Mouse (Mus musculus) neural tube, embryonic 15.5 days (tissue): Measurements from ENCODE around the gene Rho. TPM values are rescaled to one million over a fixed set of nuclear protein-coding genes. Genes with fewer than 3 reads are reported as not detected.

ENCODE experiments used
- ATAC-seq: fragments of 200-750 bp; cut with Nextera tagmentation; 2 replicates; pipeline ENCODE4 v1.8.0; 2017; ENCODE audit warnings: mild to moderate bottlenecking, moderate TSS enrichment, moderate library complexity; ENCODE audit not compliant: low FRiP score
- H3K27ac ChIP-seq: fragments of 300-500 bp; sonication (generic); replicated peaks from 2 replicates; pipeline ENCODE4 v1.5.1; 2015; ENCODE audit warnings: mild to moderate bottlenecking, inconsistent platforms
- H3K27me3 ChIP-seq: fragments of 300-500 bp; sonication (generic); replicated peaks from 2 replicates; pipeline ENCODE4 v1.6.1; 2015; ENCODE audit warnings: inconsistent platforms
- H3K36me3 ChIP-seq: fragments of 300-500 bp; sonication (generic); 2 replicates; pipeline ENCODE4 v1.6.1; 2015; ENCODE audit warnings: inconsistent platforms
- H3K4me1 ChIP-seq: fragments of 300-500 bp; sonication (generic); 2 replicates; pipeline ENCODE4 v1.6.1; 2015; ENCODE audit warnings: inconsistent platforms
- H3K4me2 ChIP-seq: fragments of 300-500 bp; sonication (generic); 2 replicates; pipeline ENCODE4 v1.6.1; 2015; ENCODE audit warnings: inconsistent platforms, mild to moderate bottlenecking, moderate library complexity
- H3K4me3 ChIP-seq: fragments of 300-500 bp; sonication (generic); replicated peaks from 2 replicates; pipeline ENCODE4 v1.5.1; 2015; ENCODE audit warnings: mild to moderate bottlenecking, inconsistent platforms
- H3K9ac ChIP-seq: fragments of 300-500 bp; sonication (generic); replicated peaks from 2 replicates; pipeline ENCODE4 v1.6.1; 2015; ENCODE audit warnings: mild to moderate bottlenecking, inconsistent platforms
- H3K9me3 ChIP-seq: fragments of 300-500 bp; sonication (generic); replicated peaks from 2 replicates; pipeline ENCODE4 v1.6.1; 2016; ENCODE audit warnings: inconsistent platforms
- WGBS: fragments of 180-500 bp; shearing (Covaris S2); methylation state at CpG from one replicate; pipeline ENCODE4 v1.1.7; 2015; ENCODE audit warnings: mixed read lengths; 5-methylcytosine and 5-hydroxymethylcytosine counted together
- polyA plus RNA-seq: library from polyadenylated mRNA; unstranded; fragments of >200 nt; fragmentation: Nextera tagmentation; extraction: Ambion mirVana; gene quantifications from 2 replicates; pipeline ENCODE4 v1.2.1, GENCODE M21; 2015

The Rho gene
- polyA plus RNA-seq, 1 experiment from 2014 or later = 2.0 TPM

- H3K9me3 ChIP-seq = no peaks in the 10 kb centered on the region
- H3K4me1 ChIP-seq = peaks cover 10% of the 10 kb centered on the region
- H3K36me3 ChIP-seq = peaks cover 20% of the 10 kb centered on the region; the same call in 1 of the 2 replicates
- H3K4me2 ChIP-seq = no peak overlapping the region
- no peak overlapping the region for H3K9ac ChIP-seq
- H3K4me3 ChIP-seq = no peak overlapping the region
- no peak for ATAC-seq
- no peaks in the 10 kb centered on the region for H3K27me3 ChIP-seq
- WGBS = 72% methylated on average over 8 of the region's 8 CpGs
- no peak overlapping the region for H3K27ac ChIP-seq
These were observed 30.0 kb upstream of the Rho start for GRCm38 (mm10) chr6:115901489-115901931.

GRCm38 (mm10) chr6:115902545-115902944 lies 29.0 kb upstream of the Rho start:
- peaks cover 6% of the 10 kb centered on the region; the same call in 1 of the 2 replicates for H3K4me1 ChIP-seq
- peaks cover 29% of the 10 kb centered on the region for H3K36me3 ChIP-seq
- H3K9me3 ChIP-seq = no peaks in the 10 kb centered on the region
- no peak overlapping the region for H3K4me3 ChIP-seq
- 85% methylated on average over 3 of the region's 3 CpGs for WGBS
- H3K27ac ChIP-seq = no peak overlapping the region
- no peak overlapping the region for H3K4me2 ChIP-seq
- H3K9ac ChIP-seq = no peak overlapping the region
- H3K27me3 ChIP-seq = no peaks in the 10 kb centered on the region
- ATAC-seq = no peak

GRCm38 (mm10) chr6:115905568-115905967 lies 26.0 kb upstream of the Rho start:
- H3K4me1 ChIP-seq = peaks cover 10% of the 10 kb centered on the region; the same call in 1 of the 2 replicates
- WGBS = 91% methylated on average over 6 of the region's 6 CpGs
- no peak overlapping the region for H3K4me3 ChIP-seq
- H3K4me2 ChIP-seq = no peak overlapping the region
- H3K27ac ChIP-seq = no peak overlapping the region
- no peaks in the 10 kb centered on the region for H3K9me3 ChIP-seq
- no peak for ATAC-seq
- H3K27me3 ChIP-seq = no peaks in the 10 kb centered on the region
- peaks cover 28% of the 10 kb centered on the region for H3K36me3 ChIP-seq
- H3K9ac ChIP-seq = no peak overlapping the region

GRCm38 (mm10) chr6:115906455-115906854 lies 25.1 kb upstream of the Rho start:
- Histone ChIP-seq H3K36me3 (peaks cover 28% of the 10 kb centered on the region), H3K9me3 (no peaks in the 10 kb centered on the region), H3K4me1 (peaks cover 6% of the 10 kb centered on the region; the same call in 1 of the 2 replicates), H3K4me3 (no peak overlapping the region), H3K9ac (no peak overlapping the region), H3K27me3 (no peaks in the 10 kb centered on the region), H3K27ac (no peak overlapping the region), H3K4me2 (no peak overlapping the region)
- 68% methylated on average over 1 of the region's 1 CpGs for WGBS
- ATAC-seq = no peak

GRCm38 (mm10) chr6:115906871-115907270 lies 24.7 kb upstream of the Rho start:
- Histone ChIP-seq H3K4me2 (no peak overlapping the region), H3K36me3 (peaks cover 28% of the 10 kb centered on the region), H3K27ac (no peak overlapping the region), H3K9ac (no peak overlapping the region), H3K4me1 (0 out of 2 replicates have a peak, but pooled peaks cover 3% of the 10 kb centered on the region), H3K27me3 (no peaks in the 10 kb centered on the region), H3K9me3 (no peaks in the 10 kb centered on the region), H3K4me3 (no peak overlapping the region)
- WGBS = 96% methylated on average over 2 of the region's 2 CpGs
- no peak for ATAC-seq

GRCm38 (mm10) chr6:115908421-115908982 lies 23.0 kb upstream of the Rho start:
- H3K27ac ChIP-seq = no peak overlapping the region
- no peak for ATAC-seq
- 56% methylated on average over 6 of the region's 6 CpGs for WGBS
- no peaks in the 10 kb centered on the region for H3K9me3 ChIP-seq
- H3K4me1 ChIP-seq = 0 out of 2 replicates have a peak, but pooled peaks cover 3% of the 10 kb centered on the region
- no peak overlapping the region for H3K9ac ChIP-seq
- no peak overlapping the region for H3K4me2 ChIP-seq
- no peaks in the 10 kb centered on the region for H3K27me3 ChIP-seq
- no peak overlapping the region for H3K4me3 ChIP-seq
- H3K36me3 ChIP-seq = peaks cover 24% of the 10 kb centered on the region

- Histone ChIP-seq H3K4me1 (peaks cover 6% of the 10 kb centered on the region; the same call in 1 of the 2 replicates), H3K27me3 (no peaks in the 10 kb centered on the region), H3K4me2 (no peak overlapping the region), H3K9me3 (no peaks in the 10 kb centered on the region), H3K9ac (no peak overlapping the region), H3K4me3 (no peak overlapping the region), H3K27ac (0 out of 2 replicates have a peak overlapping the region, but pooled peaks have one; percentile 1), H3K36me3 (peaks cover 24% of the 10 kb centered on the region)
- no peak for ATAC-seq
- WGBS = 65% methylated on average over 3 of the region's 3 CpGs
These were observed 22.5 kb upstream of the Rho start for GRCm38 (mm10) chr6:115909052-115909451.

GRCm38 (mm10) chr6:115909940-115910339 lies 21.6 kb upstream of the Rho start:
- 85% methylated on average over 8 of the region's 8 CpGs for WGBS
- peaks cover 9% of the 10 kb centered on the region; the same call in 1 of the 2 replicates for H3K4me1 ChIP-seq
- H3K9me3 ChIP-seq = no peaks in the 10 kb centered on the region
- no peak overlapping the region for H3K4me2 ChIP-seq
- H3K27ac ChIP-seq = no peak overlapping the region
- no peak for ATAC-seq
- H3K4me3 ChIP-seq = no peak overlapping the region
- no peaks in the 10 kb centered on the region for H3K27me3 ChIP-seq
- H3K9ac ChIP-seq = no peak overlapping the region
- peaks cover 24% of the 10 kb centered on the region for H3K36me3 ChIP-seq

GRCm38 (mm10) chr6:115911763-115912162 lies 19.8 kb upstream of the Rho start:
- Histone ChIP-seq H3K4me3 (no peak overlapping the region), H3K4me2 (no peak overlapping the region), H3K9ac (no peak overlapping the region), H3K36me3 (peaks cover 12% of the 10 kb centered on the region), H3K4me1 (peaks cover 17% of the 10 kb centered on the region; the same call in 1 of the 2 replicates), H3K27ac (no peak overlapping the region), H3K9me3 (no peaks in the 10 kb centered on the region), H3K27me3 (no peaks in the 10 kb centered on the region)
- no peak for ATAC-seq
- 87% methylated on average over 6 of the region's 6 CpGs for whole genome bisulfite sequencing

- Histone ChIP-seq H3K4me3 (no peak overlapping the region), H3K4me2 (no peak overlapping the region), H3K9me3 (no peaks in the 10 kb centered on the region), H3K4me1 (peaks cover 14% of the 10 kb centered on the region; the same call in 1 of the 2 replicates), H3K9ac (no peak overlapping the region), H3K27me3 (no peaks in the 10 kb centered on the region), H3K36me3 (peaks cover 3% of the 10 kb centered on the region; the same call in 1 of the 2 replicates), H3K27ac (no peak overlapping the region)
- ATAC-seq = no peak
- WGBS = 75% methylated on average over 10 of the region's 10 CpGs
These were observed 18.1 kb upstream of the Rho start for GRCm38 (mm10) chr6:115913482-115913881.

- Histone ChIP-seq H3K36me3 (peaks cover 3% of the 10 kb centered on the region; the same call in 1 of the 2 replicates), H3K9ac (no peak overlapping the region), H3K27ac (0 out of 2 replicates have a peak overlapping the region, but pooled peaks have one; percentile 10), H3K9me3 (no peaks in the 10 kb centered on the region), H3K27me3 (no peaks in the 10 kb centered on the region), H3K4me1 (peaks cover 13% of the 10 kb centered on the region; the same call in 1 of the 2 replicates), H3K4me2 (no peak overlapping the region), H3K4me3 (no peak overlapping the region)
- 68% methylated on average over 15 of the region's 15 CpGs for WGBS
- ATAC-seq = no peak; the same call in 1 of the 2 replicates
These were observed 16.9 kb upstream of the Rho start for GRCm38 (mm10) chr6:115914511-115915202.
